Mouse (Mus musculus): ENCODE data around the gene Cdkl4.
"Not testable (repeated sequence)": the region's sequence is repeated elsewhere in the genome, so short reads cannot be mapped to it uniquely, and the experiment has no call there.

Cdkl4 gene

DNA sequence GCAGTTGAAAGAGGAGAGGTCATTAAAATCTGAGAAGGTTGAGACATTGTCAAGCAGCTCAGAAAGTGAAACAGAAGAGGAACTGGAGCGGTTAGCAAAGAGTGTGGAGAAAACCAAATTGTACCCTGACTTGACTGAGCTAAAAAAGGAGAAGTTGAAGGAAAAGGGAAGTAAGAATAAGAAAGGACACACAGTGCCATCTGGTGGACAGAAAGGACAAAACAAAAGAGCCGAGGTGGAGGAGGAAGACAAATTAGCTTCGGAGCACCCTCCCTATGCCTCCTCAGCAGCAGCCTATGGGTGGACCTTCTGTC is 13.0 kb downstream of the Cdkl4 start:
- DNase-seq (ENCODE audit: extremely low spot score, low read depth, low spot score), result no peak

DNA sequence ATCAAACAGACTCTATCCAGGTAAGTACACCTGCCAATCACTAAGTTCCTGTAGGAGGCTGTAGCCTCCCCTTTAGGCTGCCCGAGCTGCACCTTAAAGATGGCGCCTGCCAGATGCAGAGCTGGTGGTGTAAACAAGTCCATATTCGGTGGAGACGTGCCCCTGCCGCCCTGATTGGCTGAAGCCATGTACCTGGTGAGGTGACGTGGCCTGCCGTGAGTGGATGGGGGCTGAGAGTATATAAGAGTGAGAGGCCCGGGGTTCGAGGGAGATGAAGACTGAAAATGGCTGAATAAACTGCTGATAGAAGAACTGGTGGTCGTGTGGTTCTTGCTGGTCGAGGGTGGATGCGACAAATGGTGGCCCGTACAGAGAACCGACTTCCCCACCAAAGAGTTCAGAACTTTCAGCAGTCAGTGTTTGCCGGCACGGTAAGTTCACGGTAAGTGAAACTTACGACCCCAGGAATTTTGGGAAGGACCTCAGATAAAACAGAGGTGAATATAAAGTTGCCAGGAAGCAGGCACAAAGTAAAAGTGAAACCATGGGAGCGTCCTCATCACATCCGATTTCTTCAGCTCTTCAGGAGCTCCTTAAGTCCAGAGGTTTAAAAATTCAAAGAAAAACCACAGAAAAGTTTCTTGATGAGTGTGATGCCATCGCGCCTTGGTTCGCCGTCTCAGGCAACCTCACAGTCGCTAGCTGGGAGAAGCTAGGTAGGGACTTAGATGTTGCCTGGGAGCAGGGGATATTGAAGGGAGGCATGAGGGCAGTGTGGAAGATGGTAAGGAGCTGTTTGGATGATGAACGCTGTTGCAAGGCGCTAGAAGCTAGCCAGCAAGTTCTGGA is 13.6 kb downstream of the Cdkl4 start:
- DNase-seq (ENCODE audit: extremely low spot score, low read depth, low spot score), result not testable (repeated sequence)

DNA sequence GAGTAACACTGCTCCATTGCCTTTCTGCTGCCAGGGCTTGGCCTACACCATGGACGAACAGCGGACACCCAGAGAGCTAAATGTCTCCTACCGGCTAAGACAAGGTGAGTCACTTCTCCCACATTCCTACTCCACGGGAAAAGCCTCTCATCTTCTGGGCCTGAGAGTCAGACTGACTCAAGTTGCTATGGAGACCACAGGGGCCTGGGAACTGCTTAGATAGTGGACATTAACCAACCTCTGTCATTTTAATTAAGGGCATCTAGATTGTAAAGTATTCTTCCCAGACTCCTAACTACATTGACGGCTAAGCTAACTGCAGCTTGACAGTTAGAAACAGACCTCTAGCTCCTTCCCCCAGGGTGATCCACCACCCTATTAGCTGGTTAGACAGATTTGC is 14.8 kb downstream of the Cdkl4 start:
- DNase-seq (ENCODE audit: extremely low spot score, low read depth, low spot score), result no peak

- DNase-seq (ENCODE audit: extremely low spot score, low read depth, low spot score), result peak; percentile 66
Measured at GRCm38 (mm10) chr17:80560669-80561401, 16.8 kb downstream of the Cdkl4 start.

GRCm38 (mm10) chr17:80559745-80560144 is 17.9 kb downstream of the Cdkl4 start:
- DNase-seq (ENCODE audit: extremely low spot score, low read depth, low spot score), result no peak

- no peak for DNase-seq (ENCODE audit: extremely low spot score, low read depth, low spot score)
Measured at GRCm38 (mm10) chr17:80559050-80559449, 18.6 kb downstream of the Cdkl4 start.

- no peak for DNase-seq (ENCODE audit: extremely low spot score, low read depth, low spot score)
Measured at GRCm38 (mm10) chr17:80558583-80558982, 19.0 kb downstream of the Cdkl4 start.

GRCm38 (mm10) chr17:80557461-80557860 is 20.2 kb downstream of the Cdkl4 start:
- DNase-seq (ENCODE audit: extremely low spot score, low read depth, low spot score), result no peak

DNA sequence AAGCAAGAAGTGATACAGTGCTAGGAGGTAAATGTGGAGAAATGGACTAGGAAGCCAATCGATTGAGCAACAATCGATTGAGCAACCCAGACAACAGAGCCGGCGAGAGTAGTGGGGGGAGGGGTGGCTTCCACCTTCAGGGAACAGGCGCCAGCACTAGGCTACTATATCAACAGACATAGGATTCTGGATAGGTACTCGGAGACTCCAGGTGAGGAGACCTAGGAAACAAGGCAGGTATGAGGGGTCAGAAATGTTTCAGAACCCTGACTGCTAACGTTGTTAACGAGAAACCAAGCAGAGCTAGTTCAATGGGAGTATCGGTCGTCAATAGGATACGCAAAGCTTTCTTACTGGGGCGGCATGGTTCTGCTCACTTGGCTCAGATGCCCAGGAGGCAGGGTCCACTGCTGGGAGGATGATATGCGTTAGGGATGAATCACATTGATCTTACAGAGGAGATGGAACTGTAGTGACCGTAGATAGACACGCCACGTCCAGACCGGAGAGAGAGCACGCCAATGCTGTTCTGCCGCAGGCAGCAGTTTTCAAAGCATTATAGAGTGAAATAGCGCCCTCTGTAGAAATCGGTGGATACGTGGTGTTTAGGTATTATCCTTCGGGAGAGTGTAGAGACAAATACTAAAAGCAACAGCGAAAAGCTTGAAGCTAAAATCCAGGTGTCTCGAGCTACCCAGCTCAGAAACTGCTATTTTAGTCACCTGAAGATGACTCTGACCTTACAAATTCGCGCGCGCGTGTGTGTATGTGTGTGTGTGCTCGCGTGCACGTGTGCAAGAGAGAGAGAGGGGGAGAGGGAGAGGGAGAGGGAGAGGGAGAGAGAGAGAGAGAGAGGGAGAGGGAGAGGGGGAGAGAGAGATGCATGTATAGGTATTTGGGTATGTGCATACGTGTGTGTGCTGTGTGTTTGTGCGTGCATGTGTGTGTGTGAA is 24.0 kb downstream of the Cdkl4 start:
- peak; percentile 86 for DNase-seq (ENCODE audit: extremely low spot score, low read depth, low spot score)

GRCm38 (mm10) chr17:80552653-80553052 is 25.0 kb downstream of the Cdkl4 start:
- DNase-seq (ENCODE audit: extremely low spot score, low read depth, low spot score), result no peak

- DNase-seq (ENCODE audit: extremely low spot score, low read depth, low spot score), result no peak
Measured at GRCm38 (mm10) chr17:80550981-80551380, 26.6 kb downstream of the Cdkl4 start.

- DNase-seq (ENCODE audit: extremely low spot score, low read depth, low spot score), result no peak
Measured at GRCm38 (mm10) chr17:80546846-80547245, 30.8 kb downstream of the Cdkl4 start.

DNA sequence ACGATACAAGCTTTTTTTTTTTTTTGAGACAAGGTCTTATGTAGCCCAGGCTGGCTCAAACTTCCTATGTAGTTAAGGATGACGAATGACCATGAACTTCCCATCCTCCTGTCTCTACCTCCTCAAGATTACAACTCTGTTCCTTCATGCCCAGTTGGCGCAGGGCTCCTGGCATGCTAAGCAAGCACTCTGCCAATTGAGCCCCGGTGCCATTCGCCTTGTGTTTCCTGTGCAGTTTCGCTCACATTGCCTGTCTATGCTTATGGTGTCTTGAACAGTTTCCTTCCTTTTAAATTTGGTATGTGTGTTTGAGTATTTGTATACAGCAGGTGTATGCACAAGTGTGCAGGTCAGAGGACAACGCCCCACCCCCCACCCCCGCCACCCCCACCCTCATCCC is 31.4 kb downstream of the Cdkl4 start:
- DNase-seq (ENCODE audit: extremely low spot score, low read depth, low spot score), result no peak

DNA sequence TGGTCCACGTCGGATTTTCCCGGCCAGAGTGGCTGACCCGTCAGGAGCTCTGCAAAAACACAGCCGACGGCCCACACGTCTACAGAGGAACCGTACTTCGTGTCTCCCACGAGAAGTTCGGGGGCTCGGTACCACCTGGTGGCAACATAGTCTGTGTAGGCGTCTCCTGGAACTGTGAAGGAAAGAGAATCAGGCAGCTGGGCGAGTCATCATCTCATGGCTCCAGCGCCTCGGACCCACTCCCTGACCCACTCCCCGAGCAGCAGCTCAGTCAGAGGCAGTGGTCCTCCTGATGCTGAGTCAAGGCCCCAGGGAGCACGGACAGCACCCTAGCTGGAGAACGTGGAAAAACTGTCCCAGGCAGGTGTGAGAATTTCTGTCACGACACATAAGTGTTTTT is 34.0 kb downstream of the Cdkl4 start:
- no peak for DNase-seq (ENCODE audit: extremely low spot score, low read depth, low spot score)

GRCm38 (mm10) chr17:80537136-80537535 is 40.5 kb downstream of the Cdkl4 start:
- DNase-seq (ENCODE audit: extremely low spot score, low read depth, low spot score), result no peak

- no peak for DNase-seq (ENCODE audit: extremely low spot score, low read depth, low spot score)
Measured at GRCm38 (mm10) chr17:80535633-80536032, 42.0 kb downstream of the Cdkl4 start.

DNA sequence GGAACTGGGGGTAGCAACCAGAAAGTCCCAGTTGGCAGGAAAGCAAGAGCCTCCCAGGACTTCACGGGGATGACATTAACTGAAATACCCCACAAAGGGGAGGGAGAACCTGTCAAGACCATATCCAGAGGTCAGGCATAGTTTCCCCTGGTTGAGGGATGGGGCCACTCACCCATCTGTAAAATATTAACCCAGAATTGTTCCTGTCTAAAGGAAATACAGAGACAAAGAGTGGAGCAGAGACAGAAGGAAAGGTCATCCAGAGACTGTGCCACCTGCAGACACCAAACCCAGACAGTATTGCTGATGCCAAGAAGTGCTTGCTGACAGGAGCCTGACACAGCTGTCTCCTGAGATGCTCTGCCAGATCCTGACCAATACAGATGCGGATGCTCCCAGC is 46.3 kb downstream of the Cdkl4 start:
- not testable (repeated sequence) for DNase-seq (ENCODE audit: extremely low spot score, low read depth, low spot score)

- no peak for DNase-seq (ENCODE audit: extremely low spot score, low read depth, low spot score)
Measured at GRCm38 (mm10) chr17:80523231-80523630, 54.4 kb downstream of the Cdkl4 start.

- no peak for DNase-seq (ENCODE audit: extremely low spot score, low read depth, low spot score)
Measured at GRCm38 (mm10) chr17:80522229-80522556, 55.4 kb downstream of the Cdkl4 start.

GRCm38 (mm10) chr17:80521521-80522228 is 55.9 kb downstream of the Cdkl4 start:
- no peak for DNase-seq (ENCODE audit: extremely low spot score, low read depth, low spot score)

- no peak for DNase-seq (ENCODE audit: extremely low spot score, low read depth, low spot score)
Measured at GRCm38 (mm10) chr17:80520537-80520936, 57.1 kb downstream of the Cdkl4 start.
